Mouse (Mus musculus) left cerebral cortex, postnatal 10 days (tissue): ENCODE measurements at regions not wholly inside any gene's neighbourhood (a gene's known extent, or its start where the extent isn't known, plus 50 kb on each side); places are given as distances from the start of the nearest gene placed in this dataset.

ENCODE experiments used
- DNase-seq, 2 experiments: peaks; one replicate each; pipeline ENCODE4 v3.0.0; 2021 to 2022; ENCODE audit warnings: low spot score in 2 of 2, mixed read lengths in 1 of 2; ENCODE audit errors: extremely low spot score in 1 of 2
- intact Hi-C: fragments of 180-260 bp; cut with DNase I; formaldehyde crosslinking; loops from one replicate; pipeline ENCODE4 v1.15.1; 2025

DNA sequence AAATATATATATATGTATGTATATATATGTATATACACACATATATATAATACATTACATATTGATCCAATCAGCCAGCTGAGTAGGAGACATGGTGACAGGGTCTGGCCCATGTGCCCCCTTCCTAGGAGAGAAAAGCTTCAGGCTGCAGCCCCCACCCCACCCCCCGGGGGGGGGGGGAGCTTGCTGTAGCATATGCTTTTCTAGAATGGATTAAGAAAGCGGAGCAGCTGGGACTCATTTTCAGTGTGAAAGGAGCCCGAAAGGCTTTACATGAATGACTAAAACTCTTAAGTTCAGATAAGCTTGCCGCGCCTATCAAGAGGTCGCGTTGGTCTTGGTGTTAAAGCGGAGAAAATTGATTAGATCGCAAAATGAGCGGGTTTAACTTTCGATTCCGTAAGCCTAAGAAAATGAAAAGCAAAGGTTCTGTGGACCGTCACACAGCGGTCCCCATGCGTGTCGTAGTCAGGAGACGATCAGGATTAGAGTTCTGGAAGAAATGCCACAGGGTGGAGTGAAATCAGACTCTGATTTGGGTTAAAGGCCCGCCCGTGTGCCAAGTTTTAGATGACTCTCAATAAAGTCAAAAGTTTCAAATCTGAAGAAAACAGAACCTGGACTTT is 103.1 kb upstream of the E2f7 start:
- DNase-seq = no peak
- intact Hi-C loops = no loop called here

DNA sequence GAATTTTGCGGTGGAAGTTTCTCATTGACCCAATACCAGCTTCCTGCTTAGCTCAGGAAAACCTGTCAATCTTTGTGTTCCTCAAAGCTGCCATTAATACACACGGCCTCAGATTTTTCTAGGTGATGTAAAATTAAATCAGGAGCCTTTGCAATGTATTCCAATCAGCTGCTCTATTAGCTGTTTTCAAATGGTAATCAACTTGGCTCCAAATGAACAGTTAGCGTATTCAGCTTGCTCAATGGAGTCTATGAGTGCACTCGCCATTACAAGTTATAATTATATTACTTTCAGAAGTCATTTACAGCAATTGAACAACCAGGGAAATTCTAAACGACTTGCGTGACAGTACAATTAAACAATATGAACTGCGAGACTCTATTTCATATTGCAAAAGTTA is 97.6 kb upstream of the E2f7 start:
- no peak for DNase-seq
- intact Hi-C loops = no loop called here

DNA sequence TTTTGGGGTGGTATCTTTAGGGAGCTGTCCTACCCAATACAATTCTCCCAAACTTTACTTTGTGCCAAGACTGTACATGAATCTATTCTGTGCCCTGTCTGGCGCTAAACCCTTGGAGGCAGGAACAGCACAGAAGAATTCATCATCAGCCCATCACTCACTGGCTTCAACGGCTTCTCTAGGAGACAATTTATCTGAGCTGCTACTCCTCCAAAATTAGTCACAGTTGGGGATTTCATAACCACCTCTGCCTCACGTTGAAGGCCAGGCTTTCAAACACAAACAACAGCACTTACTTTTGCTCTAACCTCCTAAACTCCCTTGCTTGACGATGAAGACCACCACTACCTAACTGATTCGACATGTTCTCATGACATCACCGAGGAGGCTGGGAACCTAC is 95.1 kb upstream of the E2f7 start:
- intact Hi-C loops = loop anchor here (2.0 kb wide), 1 partner anchor 195 kb away; no protein-coding TSS in a partner anchor
- no peak for DNase-seq

DNA sequence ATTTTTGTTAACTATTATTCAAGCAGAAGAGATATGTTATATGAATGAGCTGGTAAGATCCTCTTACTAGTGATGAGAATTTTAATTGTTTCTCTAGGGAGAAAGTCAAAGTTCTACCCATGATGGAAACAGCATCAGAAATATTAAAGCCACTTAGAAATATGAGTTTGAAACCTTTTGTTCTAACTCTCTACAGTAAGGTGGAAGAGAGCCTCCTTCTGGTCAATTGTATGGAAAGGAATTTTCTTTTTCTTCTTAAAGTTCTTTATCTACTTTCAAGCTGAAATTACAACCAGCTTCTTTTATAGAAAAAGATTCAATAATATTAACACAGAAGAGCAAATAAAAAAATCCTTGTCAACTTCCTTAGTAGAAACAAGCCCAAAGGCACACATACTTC is 94.4 kb upstream of the E2f7 start:
- no peak for DNase-seq
- intact Hi-C loops = loop anchor here (2.0 kb wide), 1 partner anchor 196 kb away; no protein-coding TSS in a partner anchor

DNA sequence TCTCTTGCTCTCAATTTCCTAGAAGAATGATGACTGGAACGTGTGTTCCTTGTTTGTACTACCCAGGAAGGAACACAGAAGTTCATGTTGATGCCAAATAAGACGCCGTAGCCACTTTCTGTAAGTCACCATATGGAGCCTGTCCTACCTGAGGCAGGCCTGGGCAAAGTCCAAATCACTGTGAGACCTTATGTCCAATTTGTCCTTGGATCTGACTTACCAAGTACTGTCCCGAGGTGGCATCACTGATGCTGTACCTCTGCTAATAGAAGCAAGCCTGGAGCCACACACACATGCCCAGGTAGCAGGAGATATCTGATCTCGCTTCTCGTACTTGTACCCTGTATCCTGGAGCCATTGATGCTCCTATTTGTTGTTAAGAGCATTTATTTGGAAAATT is 91.2 kb upstream of the E2f7 start:
- no peak for DNase-seq
- intact Hi-C loops = no loop called here

DNA sequence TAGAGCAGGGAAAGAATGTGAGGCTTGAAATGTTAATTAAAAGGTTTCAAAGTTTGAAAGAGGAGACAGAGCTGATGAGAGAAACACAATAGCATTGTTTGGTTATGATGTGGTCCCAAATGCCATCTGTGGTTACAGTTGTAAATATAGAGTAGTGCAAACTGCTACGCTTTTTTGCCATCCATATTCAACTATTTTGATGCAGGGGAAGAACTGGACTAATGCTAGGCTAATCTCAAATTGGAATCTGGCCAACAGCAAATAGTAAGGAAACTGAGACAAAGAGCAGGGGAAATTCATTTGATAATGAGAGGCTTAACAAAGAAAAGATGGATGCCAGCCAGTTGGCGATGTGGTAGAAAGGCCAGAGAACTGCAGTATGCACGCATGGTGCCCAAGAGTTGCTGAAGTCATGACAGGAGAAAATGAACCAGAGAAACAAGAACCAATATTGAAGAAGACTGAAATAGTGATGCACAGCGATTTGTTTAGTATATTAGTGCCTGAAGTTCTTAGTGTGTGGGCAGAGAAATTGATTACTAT is 87.0 kb upstream of the E2f7 start:
- intact Hi-C loops = no loop called here
- DNase-seq = no peak

DNA sequence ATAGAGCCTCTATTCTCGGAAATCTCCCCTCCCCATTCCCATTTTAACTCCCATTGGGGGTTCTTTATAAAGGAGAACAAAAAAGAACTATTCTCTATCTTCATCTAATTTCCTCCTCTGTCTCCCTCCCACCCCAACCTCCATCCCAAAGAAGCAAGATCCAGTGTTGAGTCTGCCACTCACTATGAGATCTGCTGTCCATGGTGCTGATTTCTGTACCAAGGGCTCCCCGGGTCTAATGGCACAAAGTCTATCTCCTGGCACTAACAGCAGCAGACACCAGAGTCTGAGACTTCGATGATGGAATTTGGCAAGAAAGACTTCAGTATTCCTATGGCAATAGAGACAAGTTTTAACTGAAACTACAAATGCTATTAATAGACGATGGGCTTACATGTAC is 68.7 kb upstream of the E2f7 start:
- peak in 1 of 2 experiments; percentile 22 for DNase-seq
- intact Hi-C loops = no loop called here
